Mouse (Mus musculus): ENCODE measurements around the gene Sept9. TPM values are rescaled to one million over a fixed set of nuclear protein-coding genes. Genes with fewer than 3 reads are reported as not detected.

Gene Sept9
- polyA plus RNA-seq, 1 experiment from 2014 or later: 182 TPM

DNA sequence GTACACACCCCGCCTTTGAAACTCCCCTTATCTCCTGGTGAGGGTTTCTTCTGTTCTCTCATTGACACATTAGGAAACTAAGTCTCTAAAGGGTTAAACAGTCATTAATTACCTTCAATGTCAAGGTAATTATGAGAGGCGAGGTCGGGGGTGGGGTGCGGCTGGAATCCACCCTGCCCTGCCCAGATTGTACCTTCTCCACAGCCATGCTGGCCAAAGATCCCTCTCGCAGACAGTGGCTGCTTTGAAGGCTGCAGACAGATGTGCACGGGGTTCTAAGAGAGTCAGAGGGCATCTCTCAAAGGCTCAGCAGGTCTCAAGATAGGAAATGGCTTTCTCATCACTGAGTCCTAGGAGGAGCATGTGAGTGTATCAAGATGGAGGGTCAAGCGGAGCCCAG is 198.7 kb downstream of the Sept9 start:
- Histone ChIP-seq H3K9ac (replicated peaks; ENCODE audit: low read length) (no peak overlapping the region), H3K4me1 (ENCODE audit: control insufficient read depth, insufficient read depth, low read length) (no peaks in the 10 kb centered on the region; the same call in 1 of the 2 replicates), H3K9me3 (replicated peaks; ENCODE audit: control insufficient read depth, low read length) (no peaks in the 10 kb centered on the region), H3K27ac (replicated peaks; ENCODE audit: low read depth, low read length) (no peak overlapping the region), H3K27me3 (ENCODE audit: control insufficient read depth, insufficient read depth, low read length) (no peaks in the 10 kb centered on the region; the same call in 1 of the 2 replicates), H3K4me3 (ENCODE audit: low read depth, low read length) (no peak overlapping the region), H3K36me3 (replicated peaks; ENCODE audit: control insufficient read depth, insufficient read depth, low read depth, low read length) (no peaks in the 10 kb centered on the region), H3K4me2 (ENCODE audit: low read depth, low read length) (no peak overlapping the region)
- ATAC-seq (replicated peaks; ENCODE audit: insufficient number of reproducible peaks, low FRiP score, low TSS enrichment, low read depth): no peak
- 44% methylated on average over 7 of the region's 7 CpGs for WGBS
- no peak for DNase-seq (ENCODE audit: low spot score)

DNA sequence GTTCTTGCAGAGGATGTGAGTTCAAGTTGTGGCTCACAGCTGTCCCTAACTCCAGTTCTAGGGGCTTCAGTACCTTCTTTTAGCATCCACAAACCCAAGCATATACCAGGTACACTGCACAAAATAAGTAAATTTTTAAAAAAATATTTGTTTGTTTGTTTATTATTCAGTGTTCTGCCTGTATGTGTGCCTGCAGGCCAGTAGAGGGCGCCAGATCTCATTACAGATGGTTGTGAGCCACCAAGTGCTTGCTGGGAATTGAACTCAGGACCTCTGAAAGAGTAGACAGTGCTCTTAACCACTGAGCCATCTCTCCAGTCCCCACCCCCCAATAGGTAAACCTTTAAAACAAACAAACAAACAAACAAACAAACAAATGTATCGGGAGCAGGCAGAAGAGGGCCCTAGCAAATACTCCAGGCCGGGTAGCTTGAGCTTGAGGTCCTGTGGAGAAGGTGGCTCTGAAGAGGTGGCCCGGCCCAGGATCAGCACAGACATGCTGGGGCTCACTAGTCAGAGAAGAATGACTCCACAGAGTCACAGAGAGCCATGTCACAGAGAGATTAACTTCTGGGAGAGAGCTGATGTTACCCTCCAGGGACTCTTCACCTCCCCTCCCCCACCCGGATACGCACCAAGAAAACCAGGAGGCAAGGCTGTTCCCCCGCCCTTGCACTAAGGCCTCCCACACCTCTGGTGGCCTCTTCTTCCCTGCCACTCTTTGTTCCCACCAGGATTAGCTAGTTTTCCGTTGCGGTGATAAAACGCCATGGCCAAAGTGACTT is 202.3 kb downstream of the Sept9 start:
- H3K4me3 ChIP-seq (ENCODE audit: low read depth, low read length): no peak overlapping the region
- no peak overlapping the region for H3K27ac ChIP-seq (replicated peaks; ENCODE audit: low read depth, low read length)
- ATAC-seq (replicated peaks; ENCODE audit: insufficient number of reproducible peaks, low FRiP score, low TSS enrichment, low read depth) (no peak), DNase-seq (ENCODE audit: low spot score) (no peak)
- H3K9ac ChIP-seq (replicated peaks; ENCODE audit: low read length): no peak overlapping the region
- 90% methylated on average over 10 of the region's 10 CpGs for WGBS
- 0 out of 2 replicates have a peak, but pooled peaks cover 2% of the 10 kb centered on the region for H3K4me1 ChIP-seq (ENCODE audit: control insufficient read depth, insufficient read depth, low read length)
- H3K9me3 ChIP-seq (replicated peaks; ENCODE audit: control insufficient read depth, low read length): no peaks in the 10 kb centered on the region
- H3K27me3 ChIP-seq (ENCODE audit: control insufficient read depth, insufficient read depth, low read length): no peaks in the 10 kb centered on the region
- no peaks in the 10 kb centered on the region for H3K36me3 ChIP-seq (replicated peaks; ENCODE audit: control insufficient read depth, insufficient read depth, low read depth, low read length)
- no peak overlapping the region for H3K4me2 ChIP-seq (ENCODE audit: low read depth, low read length)

DNA sequence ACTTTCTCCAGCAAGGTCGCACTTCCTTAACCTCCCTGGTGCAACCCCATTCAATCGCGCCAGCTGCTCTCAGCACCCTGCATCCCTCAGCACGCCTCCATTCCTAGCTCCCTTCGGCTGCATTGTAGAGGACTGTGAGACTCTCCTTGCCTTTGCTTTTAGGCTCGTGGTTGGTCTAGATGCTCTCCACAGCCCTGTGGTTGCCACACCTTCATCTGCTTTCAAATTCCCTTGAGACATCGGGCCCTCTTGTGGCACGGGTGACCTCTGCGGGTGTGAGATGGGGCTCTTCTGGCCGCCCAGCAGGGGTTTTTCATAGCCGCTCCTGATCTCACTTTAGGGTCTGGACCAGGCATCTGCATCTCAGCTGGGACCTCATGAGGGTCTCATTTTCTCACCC is 203.1 kb downstream of the Sept9 start:
- no peaks in the 10 kb centered on the region for H3K36me3 ChIP-seq (replicated peaks; ENCODE audit: control insufficient read depth, insufficient read depth, low read depth, low read length)
- H3K9ac ChIP-seq (replicated peaks; ENCODE audit: low read length): no peak overlapping the region
- H3K27me3 ChIP-seq (ENCODE audit: control insufficient read depth, insufficient read depth, low read length): no peaks in the 10 kb centered on the region
- ATAC-seq (replicated peaks; ENCODE audit: insufficient number of reproducible peaks, low FRiP score, low TSS enrichment, low read depth) (no peak), DNase-seq (ENCODE audit: low spot score) (no peak)
- 89% methylated on average over 11 of the region's 11 CpGs for WGBS
- no peaks in the 10 kb centered on the region for H3K9me3 ChIP-seq (replicated peaks; ENCODE audit: control insufficient read depth, low read length)
- peaks cover 8% of the 10 kb centered on the region; the same call in 1 of the 2 replicates for H3K4me1 ChIP-seq (ENCODE audit: control insufficient read depth, insufficient read depth, low read length)
- H3K4me3 ChIP-seq (ENCODE audit: low read depth, low read length): no peak overlapping the region
- H3K27ac ChIP-seq (replicated peaks; ENCODE audit: low read depth, low read length): no peak overlapping the region
- no peak overlapping the region for H3K4me2 ChIP-seq (ENCODE audit: low read depth, low read length)

DNA sequence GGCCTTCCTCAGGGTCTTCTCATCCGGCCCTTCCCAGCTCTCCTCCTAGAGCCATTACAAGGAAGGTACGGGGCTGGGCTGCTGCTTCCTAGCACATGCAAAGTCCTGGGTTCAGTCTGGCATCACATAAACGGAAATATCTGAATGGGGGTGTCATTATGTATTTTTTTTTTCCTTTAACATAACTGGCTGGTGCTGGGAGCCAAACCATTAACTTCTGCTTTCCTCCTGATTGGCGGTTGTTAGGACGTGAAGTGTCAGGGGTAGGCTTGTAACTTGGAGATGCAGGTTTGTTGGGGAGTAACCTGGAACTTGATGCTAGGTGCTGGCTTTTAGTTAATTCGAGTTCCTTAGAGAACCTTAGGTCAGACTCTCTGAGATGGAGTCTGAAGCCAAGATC is 203.6 kb downstream of the Sept9 start:
- Histone ChIP-seq H3K27me3 (ENCODE audit: control insufficient read depth, insufficient read depth, low read length) (no peaks in the 10 kb centered on the region), H3K36me3 (replicated peaks; ENCODE audit: control insufficient read depth, insufficient read depth, low read depth, low read length) (no peaks in the 10 kb centered on the region), H3K9ac (replicated peaks; ENCODE audit: low read length) (no peak overlapping the region), H3K4me1 (ENCODE audit: control insufficient read depth, insufficient read depth, low read length) (peaks cover 8% of the 10 kb centered on the region; the same call in 1 of the 2 replicates), H3K4me3 (ENCODE audit: low read depth, low read length) (no peak overlapping the region), H3K27ac (replicated peaks; ENCODE audit: low read depth, low read length) (no peak overlapping the region), H3K4me2 (ENCODE audit: low read depth, low read length) (no peak overlapping the region), H3K9me3 (replicated peaks; ENCODE audit: control insufficient read depth, low read length) (no peaks in the 10 kb centered on the region)
- no peak for ATAC-seq (replicated peaks; ENCODE audit: insufficient number of reproducible peaks, low FRiP score, low TSS enrichment, low read depth)
- WGBS: 87% methylated on average over 6 of the region's 6 CpGs
- no peak for DNase-seq (ENCODE audit: low spot score)

DNA sequence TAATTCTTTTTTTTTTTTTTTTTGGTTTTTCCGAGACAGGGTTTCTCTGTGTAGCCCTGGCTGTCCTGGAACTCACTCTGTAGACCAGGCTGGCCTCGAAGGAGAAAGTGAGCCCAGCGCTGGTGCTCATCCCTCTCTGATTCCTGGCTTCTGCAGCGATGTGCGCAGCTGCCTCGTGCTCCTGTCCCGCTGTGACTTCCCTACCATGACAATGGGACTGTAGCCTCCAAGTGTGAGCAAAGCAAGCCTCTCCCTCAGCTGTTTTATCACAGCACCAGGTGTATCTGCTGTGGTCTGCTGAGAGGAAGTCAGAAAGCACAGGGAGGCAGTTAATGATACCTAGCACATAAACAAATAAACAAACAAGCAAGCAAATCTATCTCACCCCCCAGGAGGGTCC is 204.3 kb downstream of the Sept9 start:
- H3K27me3 ChIP-seq (ENCODE audit: control insufficient read depth, insufficient read depth, low read length): no peaks in the 10 kb centered on the region
- peaks cover 12% of the 10 kb centered on the region; the same call in 1 of the 2 replicates for H3K4me1 ChIP-seq (ENCODE audit: control insufficient read depth, insufficient read depth, low read length)
- H3K4me3 ChIP-seq (ENCODE audit: low read depth, low read length): no peak overlapping the region
- ATAC-seq (replicated peaks; ENCODE audit: insufficient number of reproducible peaks, low FRiP score, low TSS enrichment, low read depth): no peak
- H3K4me2 ChIP-seq (ENCODE audit: low read depth, low read length): no peak overlapping the region
- no peak overlapping the region for H3K9ac ChIP-seq (replicated peaks; ENCODE audit: low read length)
- H3K27ac ChIP-seq (replicated peaks; ENCODE audit: low read depth, low read length): no peak overlapping the region
- 46% methylated on average over 7 of the region's 7 CpGs for WGBS
- H3K36me3 ChIP-seq (replicated peaks; ENCODE audit: control insufficient read depth, insufficient read depth, low read depth, low read length): no peaks in the 10 kb centered on the region
- H3K9me3 ChIP-seq (replicated peaks; ENCODE audit: control insufficient read depth, low read length): no peaks in the 10 kb centered on the region
- no peak for DNase-seq (ENCODE audit: low spot score)

DNA sequence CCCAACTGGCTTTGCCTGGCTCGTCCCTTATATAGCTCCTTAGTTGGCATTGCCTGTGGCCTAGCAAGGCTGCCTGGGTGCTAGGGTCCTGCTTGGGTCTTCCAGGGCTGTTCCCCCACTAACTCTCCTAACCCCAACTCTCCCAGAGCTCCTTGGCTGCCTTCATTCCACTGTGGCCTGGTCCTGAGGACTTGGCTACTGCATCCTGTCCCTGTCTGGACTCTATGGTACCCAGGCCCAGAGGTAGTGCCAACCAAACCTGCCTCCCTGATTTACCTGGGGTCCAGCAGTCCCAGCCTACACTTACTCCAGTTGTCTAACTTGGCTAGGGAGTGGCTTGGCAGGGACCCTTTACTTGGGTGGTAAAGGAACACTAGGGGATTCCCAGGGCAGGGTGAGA is 207.2 kb downstream of the Sept9 start:
- no peaks in the 10 kb centered on the region for H3K27me3 ChIP-seq (ENCODE audit: control insufficient read depth, insufficient read depth, low read length)
- no peaks in the 10 kb centered on the region for H3K36me3 ChIP-seq (replicated peaks; ENCODE audit: control insufficient read depth, insufficient read depth, low read depth, low read length)
- no peak overlapping the region for H3K9ac ChIP-seq (replicated peaks; ENCODE audit: low read length)
- no peak overlapping the region; the same call in 1 of the 2 replicates for H3K27ac ChIP-seq (replicated peaks; ENCODE audit: low read depth, low read length)
- no peak for DNase-seq (ENCODE audit: low spot score)
- H3K4me3 ChIP-seq (ENCODE audit: low read depth, low read length): no peak overlapping the region
- no peaks in the 10 kb centered on the region for H3K9me3 ChIP-seq (replicated peaks; ENCODE audit: control insufficient read depth, low read length)
- peaks cover 13% of the 10 kb centered on the region for H3K4me1 ChIP-seq (ENCODE audit: control insufficient read depth, insufficient read depth, low read length)
- no peak overlapping the region for H3K4me2 ChIP-seq (ENCODE audit: low read depth, low read length)
- 80% methylated on average over 1 of the region's 1 CpGs for WGBS
- ATAC-seq (replicated peaks; ENCODE audit: insufficient number of reproducible peaks, low FRiP score, low TSS enrichment, low read depth): no peak

DNA sequence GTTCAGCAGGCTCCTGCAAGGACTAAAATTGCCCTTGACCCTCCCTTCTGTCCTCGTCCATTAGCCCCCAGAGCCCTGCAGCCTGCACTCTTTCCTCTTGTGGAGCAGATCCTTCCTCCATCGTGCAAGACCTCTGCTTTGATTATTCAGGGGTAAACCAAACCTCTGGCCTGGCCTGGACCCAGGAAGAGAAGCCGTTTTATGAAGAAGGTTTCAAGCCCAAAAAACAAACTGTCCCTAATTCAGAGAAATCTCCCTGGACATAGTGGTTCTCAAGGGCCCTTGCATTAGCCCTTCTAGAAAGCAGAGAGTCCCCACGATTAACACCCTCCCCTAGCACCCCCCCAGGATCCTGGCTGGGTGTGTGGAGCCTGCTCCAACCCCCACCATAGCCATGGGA is 207.7 kb downstream of the Sept9 start:
- peak overlapping the region; percentile 26; the same call in 1 of the 2 replicates for H3K4me3 ChIP-seq (ENCODE audit: low read depth, low read length)
- WGBS: 8% methylated on average over 4 of the region's 4 CpGs
- H3K27ac ChIP-seq (replicated peaks; ENCODE audit: low read depth, low read length): peak overlapping the region; percentile 76
- peak overlapping the region; percentile 60 for H3K9ac ChIP-seq (replicated peaks; ENCODE audit: low read length)
- peaks cover 13% of the 10 kb centered on the region for H3K4me1 ChIP-seq (ENCODE audit: control insufficient read depth, insufficient read depth, low read length)
- H3K9me3 ChIP-seq (replicated peaks; ENCODE audit: control insufficient read depth, low read length): no peaks in the 10 kb centered on the region
- ATAC-seq (replicated peaks; ENCODE audit: insufficient number of reproducible peaks, low FRiP score, low TSS enrichment, low read depth) (no peak; the same call in 1 of the 2 replicates), DNase-seq (ENCODE audit: low spot score) (no peak)
- H3K27me3 ChIP-seq (ENCODE audit: control insufficient read depth, insufficient read depth, low read length): no peaks in the 10 kb centered on the region
- H3K36me3 ChIP-seq (replicated peaks; ENCODE audit: control insufficient read depth, insufficient read depth, low read depth, low read length): no peaks in the 10 kb centered on the region
- H3K4me2 ChIP-seq (ENCODE audit: low read depth, low read length): peak overlapping the region; percentile 70

DNA sequence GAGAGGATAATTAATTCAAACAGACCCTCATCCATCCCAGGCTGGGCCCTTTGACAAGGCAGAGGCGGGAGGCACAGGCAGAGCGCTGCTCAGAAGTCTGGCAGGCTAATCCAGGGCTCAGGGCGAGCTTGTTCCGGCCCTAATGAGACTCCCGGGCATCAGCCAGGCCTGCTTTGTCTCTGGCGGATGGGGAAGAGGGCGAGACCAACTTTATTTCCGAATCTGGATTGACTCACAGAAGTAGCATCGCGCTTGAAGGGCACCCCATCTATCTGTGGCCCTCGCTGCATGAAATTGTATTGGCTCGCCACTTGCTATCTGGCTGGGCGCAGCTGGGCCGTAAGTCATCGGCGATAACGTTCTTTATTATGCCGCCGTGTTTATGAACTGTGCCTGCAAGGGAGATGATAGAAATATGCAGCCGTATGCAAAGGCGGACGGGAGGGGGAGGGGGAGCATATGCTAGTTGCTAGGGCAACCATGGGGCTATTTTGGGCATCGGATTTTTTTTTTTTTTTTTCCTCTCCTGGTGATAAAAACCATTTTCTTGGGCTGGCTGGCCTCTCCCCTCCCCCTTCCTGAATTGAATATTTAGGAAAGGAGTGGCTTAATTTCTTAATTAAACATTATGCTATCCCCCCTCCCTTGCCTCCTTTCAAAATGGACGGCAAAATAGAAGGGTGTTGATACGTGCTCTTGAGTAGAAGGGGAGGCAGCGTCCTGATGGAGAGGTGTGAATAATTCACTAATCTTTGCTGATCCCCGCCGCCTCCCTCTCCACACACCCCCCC is 208.4 kb downstream of the Sept9 start:
- Histone ChIP-seq H3K4me1 (ENCODE audit: control insufficient read depth, insufficient read depth, low read length) (peaks cover 13% of the 10 kb centered on the region), H3K9me3 (replicated peaks; ENCODE audit: control insufficient read depth, low read length) (no peaks in the 10 kb centered on the region), H3K36me3 (replicated peaks; ENCODE audit: control insufficient read depth, insufficient read depth, low read depth, low read length) (no peaks in the 10 kb centered on the region), H3K27me3 (ENCODE audit: control insufficient read depth, insufficient read depth, low read length) (no peaks in the 10 kb centered on the region), H3K4me3 (ENCODE audit: low read depth, low read length) (peak overlapping the region; percentile 26), H3K9ac (replicated peaks; ENCODE audit: low read length) (peak overlapping the region; percentile 60), H3K27ac (replicated peaks; ENCODE audit: low read depth, low read length) (peak overlapping the region; percentile 76), H3K4me2 (ENCODE audit: low read depth, low read length) (peak overlapping the region; percentile 70)
- ATAC-seq (replicated peaks; ENCODE audit: insufficient number of reproducible peaks, low FRiP score, low TSS enrichment, low read depth) (peak; percentile 74), DNase-seq (ENCODE audit: low spot score) (peak; percentile 82)
- under 1% methylated on average over 28 of the region's 28 CpGs for WGBS

Measured in embryonic facial prominence, embryonic 11.5 days (tissue).